Mouse (Mus musculus): Measurements from ENCODE around the gene 4931408C20Rik. TPM values are rescaled to one million over a fixed set of nuclear protein-coding genes. Genes with fewer than 3 reads are reported as not detected.
A peak's percentile ranks its signal among the peaks of the same experiment; 100 is the strongest.

Gene 4931408C20Rik
- polyA plus RNA-seq (2015; fragmentation: Nextera tagmentation; extraction: Ambion mirVana): not detected in 2 replicates

- Histone ChIP-seq H3K36me3 (replicated peaks; ENCODE audit: insufficient read depth, low read length) (no peaks in the 10 kb centered on the region), H3K4me2 (ENCODE audit: low read depth, low read length) (no peak within 1 kb of the TSS), H3K9me3 (ENCODE audit: low read length) (peaks cover 9% of the 10 kb centered on the region), H3K4me3 (ENCODE audit: low read depth, low read length) (no peak within 1 kb of the TSS), H3K9ac (replicated peaks) (no peak within 1 kb of the TSS), H3K4me1 (ENCODE audit: insufficient read depth) (no peaks in the 10 kb centered on the region), H3K27ac (ENCODE audit: low read depth) (no peak within 1 kb of the TSS), H3K27me3 (ENCODE audit: insufficient read depth, low read length) (no peaks in the 10 kb centered on the region)
- ATAC-seq: peak; percentile 56
- 26% methylated on average over 1 of the region's 1 CpGs for WGBS (ENCODE audit: insufficient replicate concordance)
- DNase-seq: peak; percentile 31
- TF ChIP-seq CTCF (IDR thresholded peaks at IDR 0.05; ENCODE audit: low read depth): no peak
- no peak for TF ChIP-seq EP300 (IDR thresholded peaks at IDR 0.05; ENCODE audit: low read depth)
Observed at GRCm38 (mm10) chr1:26686842-26687760, at the start of gene 4931408C20Rik. Gene 4931408C20Rik, minus strand, starts transcription at chr1:26687460.

GRCm38 (mm10) chr1:26687926-26688325, 666 bp upstream of the 4931408C20Rik start:
- no peaks in the 10 kb centered on the region for H3K27me3 ChIP-seq (ENCODE audit: insufficient read depth, low read length)
- DNase-seq (peak; percentile 23), ATAC-seq (peak; percentile 62)
- no peaks in the 10 kb centered on the region for H3K4me1 ChIP-seq (ENCODE audit: insufficient read depth)
- no peak overlapping the region for H3K9ac ChIP-seq (replicated peaks)
- no peak overlapping the region for H3K4me3 ChIP-seq (ENCODE audit: low read depth, low read length)
- H3K27ac ChIP-seq (ENCODE audit: low read depth): no peak overlapping the region
- H3K4me2 ChIP-seq (ENCODE audit: low read depth, low read length): no peak overlapping the region
- H3K9me3 ChIP-seq (ENCODE audit: low read length): peaks cover 9% of the 10 kb centered on the region
- WGBS (ENCODE audit: insufficient replicate concordance): 52% methylated on average over 1 of the region's 1 CpGs
- no peaks in the 10 kb centered on the region for H3K36me3 ChIP-seq (replicated peaks; ENCODE audit: insufficient read depth, low read length)
- no peak for TF ChIP-seq CTCF (IDR thresholded peaks at IDR 0.05; ENCODE audit: low read depth)
- no peak for TF ChIP-seq EP300 (IDR thresholded peaks at IDR 0.05; ENCODE audit: low read depth)

GRCm38 (mm10) chr1:26685952-26686693, 1.1 kb downstream of the 4931408C20Rik start:
- Histone ChIP-seq H3K9me3 (ENCODE audit: low read length) (peaks cover 9% of the 10 kb centered on the region), H3K27ac (ENCODE audit: low read depth) (no peak overlapping the region), H3K4me2 (ENCODE audit: low read depth, low read length) (no peak overlapping the region), H3K4me1 (ENCODE audit: insufficient read depth) (no peaks in the 10 kb centered on the region), H3K36me3 (replicated peaks; ENCODE audit: insufficient read depth, low read length) (no peaks in the 10 kb centered on the region), H3K27me3 (ENCODE audit: insufficient read depth, low read length) (no peaks in the 10 kb centered on the region), H3K9ac (replicated peaks) (no peak overlapping the region), H3K4me3 (ENCODE audit: low read depth, low read length) (no peak overlapping the region)
- ATAC-seq: no peak
- TF ChIP-seq CTCF (IDR thresholded peaks at IDR 0.05; ENCODE audit: low read depth): no peak
- no peak for TF ChIP-seq EP300 (IDR thresholded peaks at IDR 0.05; ENCODE audit: low read depth)
- peak; percentile 18 for DNase-seq

- H3K36me3 ChIP-seq (replicated peaks; ENCODE audit: insufficient read depth, low read length): no peaks in the 10 kb centered on the region
- WGBS (ENCODE audit: insufficient replicate concordance): 53% methylated on average over 3 of the region's 3 CpGs
- H3K9me3 ChIP-seq (ENCODE audit: low read length): peaks cover 9% of the 10 kb centered on the region
- H3K9ac ChIP-seq (replicated peaks): no peak overlapping the region
- no peak overlapping the region for H3K4me2 ChIP-seq (ENCODE audit: low read depth, low read length)
- TF ChIP-seq EP300 (IDR thresholded peaks at IDR 0.05; ENCODE audit: low read depth) (no peak), CTCF (IDR thresholded peaks at IDR 0.05; ENCODE audit: low read depth) (no peak)
- H3K4me3 ChIP-seq (ENCODE audit: low read depth, low read length): no peak overlapping the region
- DNase-seq (no peak), ATAC-seq (no peak)
- H3K27me3 ChIP-seq (ENCODE audit: insufficient read depth, low read length): no peaks in the 10 kb centered on the region
- no peaks in the 10 kb centered on the region for H3K4me1 ChIP-seq (ENCODE audit: insufficient read depth)
- no peak overlapping the region for H3K27ac ChIP-seq (ENCODE audit: low read depth)
Observed at GRCm38 (mm10) chr1:26685383-26685782, 1.9 kb downstream of the 4931408C20Rik start.

GRCm38 (mm10) chr1:26649704-26650388, 37.4 kb downstream of the 4931408C20Rik start:
- Histone ChIP-seq H3K9ac (replicated peaks) (no peak overlapping the region), H3K4me1 (ENCODE audit: insufficient read depth) (no peaks in the 10 kb centered on the region), H3K4me2 (ENCODE audit: low read depth, low read length) (no peak overlapping the region), H3K27ac (ENCODE audit: low read depth) (no peak overlapping the region), H3K4me3 (ENCODE audit: low read depth, low read length) (no peak overlapping the region), H3K9me3 (ENCODE audit: low read length) (no peaks in the 10 kb centered on the region), H3K36me3 (replicated peaks; ENCODE audit: insufficient read depth, low read length) (no peaks in the 10 kb centered on the region), H3K27me3 (ENCODE audit: insufficient read depth, low read length) (no peaks in the 10 kb centered on the region)
- TF ChIP-seq CTCF (IDR thresholded peaks at IDR 0.05; ENCODE audit: low read depth): no peak
- no peak for TF ChIP-seq EP300 (IDR thresholded peaks at IDR 0.05; ENCODE audit: low read depth)
- 48% methylated on average over 1 of the region's 1 CpGs for WGBS (ENCODE audit: insufficient replicate concordance)
- DNase-seq (no peak), ATAC-seq (no peak)

GRCm38 (mm10) chr1:26636051-26636450, 51.2 kb downstream of the 4931408C20Rik start:
- no peaks in the 10 kb centered on the region for H3K4me1 ChIP-seq (ENCODE audit: insufficient read depth)
- TF ChIP-seq EP300 (IDR thresholded peaks at IDR 0.05; ENCODE audit: low read depth) (no peak), CTCF (IDR thresholded peaks at IDR 0.05; ENCODE audit: low read depth) (no peak)
- no peak overlapping the region for H3K4me2 ChIP-seq (ENCODE audit: low read depth, low read length)
- no peak overlapping the region for H3K9ac ChIP-seq (replicated peaks)
- H3K9me3 ChIP-seq (ENCODE audit: low read length): no peaks in the 10 kb centered on the region
- no peaks in the 10 kb centered on the region for H3K36me3 ChIP-seq (replicated peaks; ENCODE audit: insufficient read depth, low read length)
- DNase-seq: no peak
- H3K4me3 ChIP-seq (ENCODE audit: low read depth, low read length): no peak overlapping the region
- no peaks in the 10 kb centered on the region for H3K27me3 ChIP-seq (ENCODE audit: insufficient read depth, low read length)
- 74% methylated on average over 5 of the region's 5 CpGs for WGBS (ENCODE audit: insufficient replicate concordance)
- ATAC-seq: no peak
- no peak overlapping the region for H3K27ac ChIP-seq (ENCODE audit: low read depth)
